Mouse (Mus musculus) spleen, postnatal 10 days (tissue): Measurements from ENCODE around the gene Entpd2.
"Not testable (repeated sequence)": the region's sequence is repeated elsewhere in the genome, so short reads cannot be mapped to it uniquely, and the experiment has no call there.

Experiments used
- DNase-seq, 2 experiments: peaks; one replicate each; pipeline ENCODE4 v3.0.0; 2021 to 2022; ENCODE audit warnings: low spot score in 2 of 2

Entpd2 gene

GRCm38 (mm10) chr2:25394281-25395221, 1.1 kb upstream of the Entpd2 start:
- no peak for DNase-seq

GRCm38 (mm10) chr2:25396597-25396983, 916 bp downstream of the Entpd2 start:
- DNase-seq = no peak

GRCm38 (mm10) chr2:25397010-25397409, 1.3 kb downstream of the Entpd2 start:
- DNase-seq = no peak

GRCm38 (mm10) chr2:25398065-25398464, 2.4 kb downstream of the Entpd2 start:
- no peak for DNase-seq

- DNase-seq = no peak
These were observed 3.4 kb downstream of the Entpd2 start, which contains the start of gene Npdc1 for GRCm38 (mm10) chr2:25399051-25399450. Gene Npdc1 (plus strand): TSS chr2:25399351.

- no peak for DNase-seq
These were observed 4.6 kb downstream of the Entpd2 start for GRCm38 (mm10) chr2:25400291-25400690.

GRCm38 (mm10) chr2:25400764-25401163, 5.1 kb downstream of the Entpd2 start:
- DNase-seq = peak in 1 of 2 experiments; percentile 42

GRCm38 (mm10) chr2:25402377-25402971, 6.8 kb downstream of the Entpd2 start:
- peak; percentile 60 to 89 for DNase-seq

- no peak for DNase-seq
These were observed 7.4 kb downstream of the Entpd2 start for GRCm38 (mm10) chr2:25402972-25403601.

GRCm38 (mm10) chr2:25403994-25404393, 8.3 kb downstream of the Entpd2 start:
- DNase-seq = no peak

GRCm38 (mm10) chr2:25408908-25409307, 13.2 kb downstream of the Entpd2 start:
- DNase-seq = no peak

- DNase-seq = not testable (repeated sequence)
These were observed 17.8 kb downstream of the Entpd2 start for GRCm38 (mm10) chr2:25413436-25413835.

GRCm38 (mm10) chr2:25417426-25417825, 21.8 kb downstream of the Entpd2 start:
- no peak for DNase-seq

GRCm38 (mm10) chr2:25421896-25422295, 26.2 kb downstream of the Entpd2 start:
- DNase-seq = peak in 1 of 2 experiments; percentile 61

GRCm38 (mm10) chr2:25422587-25423410, 27.1 kb downstream of the Entpd2 start, which contains the start of gene Fut7:
Gene Fut7 (plus strand): TSS chr2:25423267.
- DNase-seq = peak in 1 of 2 experiments; percentile 46

GRCm38 (mm10) chr2:25423626-25424025, 28.0 kb downstream of the Entpd2 start:
- DNase-seq = peak in 1 of 2 experiments; percentile 14

- no peak for DNase-seq
These were observed 29.8 kb downstream of the Entpd2 start for GRCm38 (mm10) chr2:25425481-25425880.

- DNase-seq = peak; percentile 56 to 83
These were observed 31.1 kb downstream of the Entpd2 start for GRCm38 (mm10) chr2:25426721-25427191.

GRCm38 (mm10) chr2:25427256-25427655, 31.6 kb downstream of the Entpd2 start:
- peak in 1 of 2 experiments; percentile 10 for DNase-seq

- DNase-seq = peak; percentile 81 to 93
These were observed 33.0 kb downstream of the Entpd2 start, which contains the start of gene Abca2 for GRCm38 (mm10) chr2:25428442-25429236. Gene Abca2 (plus strand): TSS chr2:25428703.
